Mouse (Mus musculus) G1E (cell line): Measurements from ENCODE around the gene Supt5. TPM values are rescaled to one million over a fixed set of nuclear protein-coding genes. Genes with fewer than 3 reads are reported as not detected.

Source experiments
- ATAC-seq: 2 replicates; pipeline ENCODE4 v1.8.0; 2016; ENCODE audit warnings: mild to moderate bottlenecking; ENCODE audit not compliant: insufficient number of reproducible peaks, poor library complexity, low FRiP score, severe bottlenecking; ENCODE audit errors: extremely low read depth
- DNase-seq: peaks from one replicate; pipeline ENCODE4 v3.0.0; 2012; ENCODE audit warnings: low spot score
- H3K27me3 ChIP-seq: 2 replicates; pipeline ENCODE4 v1.6.1; 2012; ENCODE audit warnings: mild to moderate bottlenecking, low read length, inconsistent platforms; ENCODE audit not compliant: insufficient read depth
- H3K36me3 ChIP-seq: replicated peaks from 2 replicates; pipeline ENCODE3; 2012; ENCODE audit warnings: mild to moderate bottlenecking, inconsistent platforms
- H3K4me1 ChIP-seq: 2 replicates; pipeline ENCODE4 v1.6.1; 2012; ENCODE audit warnings: low read depth, low read length, inconsistent platforms, mixed read lengths; ENCODE audit not compliant: insufficient read depth
- H3K4me3 ChIP-seq: 2 replicates; pipeline ENCODE4 v1.5.1; 2012; ENCODE audit warnings: low read depth, mild to moderate bottlenecking, inconsistent platforms, low read length, moderate library complexity, mixed read lengths
- H3K9me3 ChIP-seq: replicated peaks from 2 replicates; pipeline ENCODE4 v1.6.1; 2012; ENCODE audit warnings: inconsistent platforms
- CTCF ChIP-seq: IDR thresholded peaks from 2 replicates; pipeline ENCODE4 v1.5.1; 2012; ENCODE audit warnings: low read depth, low read length, inconsistent platforms, mixed read lengths
- GATA1 ChIP-seq: IDR thresholded peaks from 2 replicates; pipeline ENCODE4 v1.6.1; 2012; ENCODE audit warnings: borderline replicate concordance, low read length, inconsistent platforms, mixed read lengths
- GATA2 ChIP-seq: IDR thresholded peaks from 2 replicates; pipeline ENCODE4 v1.6.1; 2012; ENCODE audit warnings: low read depth, low read length, inconsistent platforms, borderline replicate concordance
- POLR2AphosphoS5 ChIP-seq: IDR thresholded peaks from 2 replicates; pipeline ENCODE4 v1.6.1; 2012; ENCODE audit warnings: low read depth, low read length, inconsistent platforms; ENCODE audit not compliant: insufficient replicate concordance
- TAL1 ChIP-seq: conservative IDR thresholded peaks from 2 replicates; pipeline ENCODE4 v1.6.1; 2012; ENCODE audit warnings: low read depth, low read length, inconsistent platforms, mixed read lengths
- polyA plus RNA-seq: library from polyadenylated mRNA; stranded (reverse); fragments of >175 nt; gene quantifications from 2 replicates; pipeline ENCODE4 v1.2.3, GENCODE M21; 2012
- total RNA-seq, 2 experiments: library from RNA; stranded (forward) in 1 of 2; stranded (reverse) in 1 of 2; fragments of 200-1000 nt in 1 of 2; fragments of >200 nt in 1 of 2; fragmentation: Nextera tagmentation in 1 of 2; gene quantifications; 2 replicates each; pipeline ENCODE4 v1.2.3; 2014 to 2017

Supt5 gene
- total and polyA plus RNA-seq, 3 experiments, result 65.6 to 148 (median 80.5) TPM

GRCm38 (mm10) chr7:28383606-28384005 lies 45.1 kb upstream of the Supt5 start:
- no peak for DNase-seq
- peaks cover 45% of the 10 kb centered on the region for H3K36me3 ChIP-seq
- no peak overlapping the region; the same call in 1 of the 2 replicates for H3K4me3 ChIP-seq
- no peak for ATAC-seq
- TF ChIP-seq CTCF (no peak), GATA1 (no peak), TAL1 (no peak), GATA2 (no peak), POLR2AphosphoS5 (no peak)
- no peaks in the 10 kb centered on the region for H3K9me3 ChIP-seq
- H3K27me3 ChIP-seq, result no peaks in the 10 kb centered on the region
- H3K4me1 ChIP-seq, result peaks cover 75% of the 10 kb centered on the region

DNA sequence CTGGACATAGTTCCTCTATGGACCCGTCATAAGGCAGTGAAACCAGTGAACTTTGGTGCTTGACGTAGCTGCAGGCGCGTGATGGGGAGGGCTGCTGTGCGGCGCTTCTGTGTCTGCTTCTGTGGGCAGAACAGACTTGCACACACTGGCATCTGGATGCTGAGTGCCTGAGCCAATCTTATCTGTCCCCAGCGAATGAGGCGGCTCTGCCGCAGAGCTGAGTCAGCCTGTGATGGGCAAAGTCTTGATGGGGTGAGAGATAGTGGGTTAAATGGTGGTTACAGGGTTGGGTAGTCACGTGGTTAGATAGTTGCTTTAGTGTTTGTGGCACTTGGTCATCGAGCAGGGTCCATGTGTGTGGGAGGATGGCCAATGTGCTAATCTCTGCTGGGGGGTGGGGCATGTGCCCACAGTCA lies 44.4 kb upstream of the Supt5 start:
- Histone ChIP-seq H3K4me3 (peak overlapping the region; percentile 71; the same call in 1 of the 2 replicates), H3K9me3 (no peaks in the 10 kb centered on the region), H3K36me3 (peaks cover 42% of the 10 kb centered on the region), H3K4me1 (peaks cover 81% of the 10 kb centered on the region), H3K27me3 (no peaks in the 10 kb centered on the region)
- TF ChIP-seq TAL1 (peak; percentile 62; the same call in 1 of the 2 replicates), CTCF (no peak), POLR2AphosphoS5 (no peak), GATA2 (peak; percentile 33; the same call in 1 of the 2 replicates), GATA1 (no peak)
- ATAC-seq, result peak; percentile 63
- peak; percentile 62 for DNase-seq

GRCm38 (mm10) chr7:28382347-28382951 lies 43.9 kb upstream of the Supt5 start:
- peaks cover 87% of the 10 kb centered on the region for H3K4me1 ChIP-seq

DNA sequence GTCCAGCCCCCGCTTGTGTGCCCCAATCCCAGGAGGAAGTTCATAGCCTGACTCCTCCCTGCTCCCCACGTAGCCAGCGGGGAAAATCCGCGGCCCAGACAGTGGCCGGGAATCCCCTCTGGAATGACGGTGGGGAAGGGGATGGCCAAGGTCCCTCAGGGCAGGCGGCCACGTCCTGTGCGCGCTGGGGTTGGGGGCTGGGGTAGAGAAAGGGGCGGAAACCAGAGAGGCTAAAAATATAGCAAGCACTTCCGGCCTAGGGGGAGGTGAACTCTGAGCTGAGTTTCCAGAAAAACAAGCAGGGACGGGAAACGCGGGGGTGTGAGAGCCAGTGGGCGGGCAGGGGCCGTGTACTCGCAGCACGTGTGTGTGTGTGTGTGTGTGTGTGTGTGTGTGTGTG lies 43.4 kb upstream of the Supt5 start:
- peak overlapping the region; percentile 71 for H3K4me3 ChIP-seq
- peaks cover 91% of the 10 kb centered on the region for H3K4me1 ChIP-seq
- no peaks in the 10 kb centered on the region for H3K9me3 ChIP-seq
- ATAC-seq (peak; percentile 12; the same call in 1 of the 2 replicates), DNase-seq (peak; percentile 70)
- H3K36me3 ChIP-seq, result peaks cover 43% of the 10 kb centered on the region
- TF ChIP-seq GATA2, result no peak
- no peaks in the 10 kb centered on the region for H3K27me3 ChIP-seq

More at GRCm38 (mm10) chr7:28382347-28382951, 43.9 kb upstream of the Supt5 start:
- Histone ChIP-seq H3K4me3 (peak overlapping the region; percentile 71; the same call in 1 of the 2 replicates), H3K9me3 (no peaks in the 10 kb centered on the region), H3K36me3 (peaks cover 42% of the 10 kb centered on the region), H3K27me3 (no peaks in the 10 kb centered on the region)
- no peak for TF ChIP-seq TAL1
- TF ChIP-seq CTCF, result no peak
- no peak for TF ChIP-seq POLR2AphosphoS5
- no peak for TF ChIP-seq GATA1
- DNase-seq, result no peak
- ATAC-seq, result no peak

GRCm38 (mm10) chr7:28381017-28381790 lies 42.7 kb upstream of the Supt5 start:
- Histone ChIP-seq H3K4me1 (peaks cover 91% of the 10 kb centered on the region), H3K9me3 (no peaks in the 10 kb centered on the region), H3K4me3 (peak overlapping the region; percentile 71), H3K27me3 (no peaks in the 10 kb centered on the region), H3K36me3 (peaks cover 41% of the 10 kb centered on the region)
- ATAC-seq (peak; percentile 41), DNase-seq (peak; percentile 85)
- no peak for TF ChIP-seq GATA1
- no peak for TF ChIP-seq POLR2AphosphoS5
- TF ChIP-seq TAL1, result no peak
- no peak for TF ChIP-seq CTCF
- TF ChIP-seq GATA2, result no peak

DNA sequence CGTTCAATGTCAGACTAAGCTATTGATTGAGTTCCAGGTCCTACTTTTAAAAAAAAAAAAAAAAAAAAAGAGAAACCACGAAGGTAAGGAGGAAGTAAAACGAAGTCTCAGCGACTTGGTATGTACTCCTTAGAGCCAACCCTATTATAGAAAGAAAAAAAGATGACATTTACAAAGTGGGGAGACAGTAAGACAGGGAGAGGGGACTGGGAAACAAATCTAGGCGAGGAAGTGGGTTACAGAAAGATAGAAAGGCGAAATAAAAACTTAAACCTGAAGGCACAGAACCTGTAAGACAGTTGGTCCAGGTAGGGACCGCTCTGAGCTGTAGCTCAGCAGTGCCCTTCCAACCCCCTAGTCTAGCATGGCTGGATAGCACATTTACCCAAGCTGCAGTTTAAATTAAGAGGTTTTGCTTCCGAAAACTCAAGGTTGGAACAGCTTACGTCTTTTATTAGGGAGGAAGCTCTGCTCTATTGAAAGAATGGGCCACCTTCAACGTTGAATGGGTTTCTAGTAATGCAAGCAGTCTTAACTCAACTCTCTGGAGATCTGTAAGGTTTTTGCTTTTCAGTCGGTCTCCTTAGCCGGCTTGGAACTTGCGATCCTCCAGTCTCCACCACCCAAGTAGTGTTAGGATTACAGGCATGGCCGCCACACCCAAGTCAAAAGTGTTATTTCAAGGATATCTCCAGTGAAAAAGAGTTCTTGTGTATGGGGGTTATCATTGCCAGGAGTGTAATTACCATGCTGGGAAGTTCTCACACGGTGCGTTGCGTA lies 41.9 kb upstream of the Supt5 start, which contains the start of gene Zfp36:
Gene Zfp36, minus strand, starts transcription at position 17 of the 780 bp plus-strand sequence.
- ATAC-seq (no peak), DNase-seq (no peak)
- peaks cover 90% of the 10 kb centered on the region for H3K4me1 ChIP-seq
- no peaks in the 10 kb centered on the region for H3K27me3 ChIP-seq
- H3K4me3 ChIP-seq, result peak within 1 kb of the TSS; percentile 83
- H3K36me3 ChIP-seq, result peaks cover 33% of the 10 kb centered on the region
- TF ChIP-seq TAL1, result no peak
- no peak for TF ChIP-seq POLR2AphosphoS5
- no peak for TF ChIP-seq CTCF
- no peak for TF ChIP-seq GATA1
- no peak for TF ChIP-seq GATA2
- H3K9me3 ChIP-seq, result no peaks in the 10 kb centered on the region
